Mouse (Mus musculus) CH12.LX (cell line): ENCODE data around the gene Col28a1. TPM values are rescaled to one million over a fixed set of nuclear protein-coding genes. Genes with fewer than 3 reads are reported as not detected.

Source experiments
- DNase-seq: peaks from one replicate; pipeline ENCODE4 v3.0.0-alpha.2; 2013; ENCODE audit errors: extremely low read depth
- H3K27ac ChIP-seq: 2 replicates; pipeline ENCODE4 v1.5.1; 2012; ENCODE audit warnings: low read depth, mild to moderate bottlenecking, control low read depth, moderate library complexity; ENCODE audit not compliant: insufficient read depth
- H3K27me3 ChIP-seq: replicated peaks from 2 replicates; pipeline ENCODE3; 2012; ENCODE audit warnings: inconsistent platforms
- H3K36me3 ChIP-seq, 2 experiments: replicated peaks in 1 of 2; 2 replicates each; pipeline versions ENCODE3 to v1.6.1; 2012; ENCODE audit warnings: inconsistent platforms in 1 of 2, low read length in 1 of 2, mild to moderate bottlenecking in 1 of 2, mixed read lengths in 1 of 2, moderate library complexity in 1 of 2; ENCODE audit not compliant: control insufficient read depth in 1 of 2, insufficient read depth in 1 of 2
- H3K4me1 ChIP-seq, 2 experiments: 2 replicates each; pipeline ENCODE4 v1.6.1; 2012; ENCODE audit warnings: inconsistent platforms in 1 of 2, moderate library complexity in 1 of 2; ENCODE audit not compliant: insufficient read depth in 2 of 2, control insufficient read depth in 1 of 2
- H3K4me2 ChIP-seq: 2 replicates; pipeline ENCODE4 v1.6.1; 2012; ENCODE audit warnings: low read depth, mild to moderate bottlenecking, control low read depth; ENCODE audit not compliant: poor library complexity, insufficient read depth, severe bottlenecking
- H3K4me3 ChIP-seq, 3 experiments: fragments of 150-350 bp in 1 of 3; sonication (generic) in 1 of 3; replicated peaks in 1 of 3; 2 replicates each; pipeline versions ENCODE3 to v1.5.1; 2011 to 2012; ENCODE audit warnings: low read depth in 2 of 3, low read length in 2 of 3, mild to moderate bottlenecking in 2 of 3, moderate library complexity in 2 of 3, control low read depth in 1 of 3, improper control_type of control experiment in 1 of 3, inconsistent platforms in 1 of 3, mixed read lengths in 1 of 3; ENCODE audit not compliant: poor library complexity in 1 of 3
- H3K79me2 ChIP-seq: replicated peaks from 2 replicates; pipeline ENCODE4 v1.6.1; 2012; ENCODE audit warnings: mild to moderate bottlenecking, moderate library complexity; ENCODE audit not compliant: control insufficient read depth, poor library complexity, insufficient read depth, severe bottlenecking; ENCODE audit errors: extremely low read depth
- H3K9ac ChIP-seq: 2 replicates; pipeline ENCODE4 v1.6.1; 2012; ENCODE audit warnings: low read depth, mild to moderate bottlenecking, control low read depth, moderate library complexity; ENCODE audit not compliant: insufficient read depth
- H3K9me3 ChIP-seq: replicated peaks from 2 replicates; pipeline ENCODE3; 2012; ENCODE audit warnings: low read length, inconsistent platforms, mixed read lengths
- CHD1 ChIP-seq: IDR thresholded peaks from 2 replicates; pipeline ENCODE4 v1.6.1; 2012; ENCODE audit warnings: low read depth, low read length, improper control_type of control experiment, inconsistent platforms
- E2F4 ChIP-seq: IDR thresholded peaks from 2 replicates; pipeline ENCODE4 v1.6.1; 2011; ENCODE audit warnings: low read depth, low read length, improper control_type of control experiment; ENCODE audit not compliant: insufficient replicate concordance
- MAFK ChIP-seq: IDR thresholded peaks from 2 replicates; pipeline ENCODE4 v1.6.1; 2011; ENCODE audit warnings: low read length, improper control_type of control experiment; ENCODE audit not compliant: insufficient replicate concordance
- MEF2A ChIP-seq: IDR thresholded peaks from 2 replicates; pipeline ENCODE4 v1.6.1; 2014; ENCODE audit warnings: low read depth, mild to moderate bottlenecking, inconsistent platforms, low read length, improper control_type of control experiment, borderline replicate concordance
- MXI1 ChIP-seq: IDR thresholded peaks from 2 replicates; pipeline ENCODE4 v1.6.1; 2011; ENCODE audit warnings: mild to moderate bottlenecking, low read depth, low read length, improper control_type of control experiment
- PAX5 ChIP-seq: IDR thresholded peaks from 2 replicates; pipeline ENCODE4 v1.6.1; 2012; ENCODE audit warnings: low read length, inconsistent platforms, mixed read lengths
- SMC3 ChIP-seq: IDR thresholded peaks from 2 replicates; pipeline ENCODE4 v1.6.1; 2011; ENCODE audit warnings: low read depth, low read length, improper control_type of control experiment
- ZKSCAN1 ChIP-seq: IDR thresholded peaks from 2 replicates; pipeline ENCODE4 v1.6.1; 2012; ENCODE audit warnings: low read depth, inconsistent platforms, low read length, improper control_type of control experiment, borderline replicate concordance
- dilution Hi-C: fragments of 300-500 bp; cut with MboI; formaldehyde crosslinking; loops from 2 replicates; pipeline ENCODE4 v1.14.3; 2020; ENCODE audit warnings: low sequenced_read_pairs; ENCODE audit not compliant: extremely low pct_unique_long_range_greater_than_20kb, extremely low pct_ligation_motif_present
- in situ Hi-C: fragments of 300-500 bp; cut with MboI; formaldehyde crosslinking; loops from 3 replicates; pipeline ENCODE4 v1.14.3; 2019; ENCODE audit warnings: low sequenced_read_pairs, low pct_ligation_motif_present, low pct_unique_long_range_greater_than_20kb, mixed read lengths
- polyA plus RNA-seq: library from polyadenylated mRNA; unstranded; fragments of >175 nt; gene quantifications from 2 replicates; pipeline ENCODE4 v1.2.1, GENCODE M21; 2012; ENCODE audit warnings: low read depth; ENCODE audit not compliant: insufficient read length
- total RNA-seq, 2 experiments: library from RNA; depleted of rRNA; stranded (reverse); fragments of 300-350 nt in 1 of 2; fragments of >200 nt in 1 of 2; gene quantifications; 2 replicates each; pipeline ENCODE4 v1.2.3; 2012 to 2014

Gene Col28a1
- total and polyA plus RNA-seq, 3 experiments: not detected

- Histone ChIP-seq H3K4me2 (no peak overlapping the region), H3K27me3 (no peaks in the 10 kb centered on the region), H3K27ac (no peak overlapping the region), H3K9ac (no peak overlapping the region), H3K79me2 (no peaks in the 10 kb centered on the region), H3K9me3 (no peaks in the 10 kb centered on the region), H3K4me1 (no peaks in the 10 kb centered on the region), H3K36me3 (no peaks in the 10 kb centered on the region), H3K4me3 (no peak overlapping the region)
- dilution Hi-C loops (no loop called here), in situ Hi-C loops (no loop called here)
- DNase-seq: no peak
- TF ChIP-seq MAFK: no peak
- no peak for TF ChIP-seq SMC3
- TF ChIP-seq ZKSCAN1: no peak
- no peak for TF ChIP-seq MEF2A
- TF ChIP-seq E2F4: no peak
- no peak for TF ChIP-seq CHD1
- TF ChIP-seq PAX5: no peak
- TF ChIP-seq MXI1: no peak
Observed at GRCm38 (mm10) chr6:7951778-7952177, 240.6 kb downstream of the Col28a1 start.

Other genes starting within 250 kb of the Col28a1 start
- 24.1 and 24.5 TPM in 2 replicates for gene Mios, start 16.6 kb upstream of the Col28a1 start, total RNA-seq (2012; rRNA removed)
- gene Mios, start 16.6 kb upstream of the Col28a1 start, total RNA-seq (2014; rRNA removed): 23.7 and 25.1 TPM in 2 replicates
- gene Mios, start 16.6 kb upstream of the Col28a1 start, polyA plus RNA-seq: 26.3 and 27.7 TPM in 2 replicates
- 72.1 and 74.0 TPM in 2 replicates for gene Rpa3, start 66.6 kb upstream of the Col28a1 start, total RNA-seq (2012; rRNA removed)
- gene Rpa3, start 66.6 kb upstream of the Col28a1 start, total RNA-seq (2014; rRNA removed): 264 and 276 TPM in 2 replicates
- 98.3 and 107 TPM in 2 replicates for gene Rpa3, start 66.6 kb upstream of the Col28a1 start, polyA plus RNA-seq
- gene Umad1, start 66.7 kb upstream of the Col28a1 start, total RNA-seq (2012; rRNA removed): 10.0 and 11.5 TPM in 2 replicates
- gene Umad1, start 66.7 kb upstream of the Col28a1 start, total RNA-seq (2014; rRNA removed): 17.5 and 17.7 TPM in 2 replicates
- 7.6 and 8.5 TPM in 2 replicates for gene Umad1, start 66.7 kb upstream of the Col28a1 start, polyA plus RNA-seq
- 2.4 and 2.7 TPM in 2 replicates for gene Gm45062, start 66.8 kb upstream of the Col28a1 start, total RNA-seq (2012; rRNA removed)
- gene Gm45062, start 66.8 kb upstream of the Col28a1 start, total RNA-seq (2014; rRNA removed): 3.2 and 3.3 TPM in 2 replicates
- gene Gm45062, start 66.8 kb upstream of the Col28a1 start, polyA plus RNA-seq: 4.1 and 4.4 TPM in 2 replicates